Mouse (Mus musculus): ENCODE data around the gene Cgn.
"Not testable (repeated sequence)": the region's sequence is repeated elsewhere in the genome, so short reads cannot be mapped to it uniquely, and the experiment has no call there.

DNA sequence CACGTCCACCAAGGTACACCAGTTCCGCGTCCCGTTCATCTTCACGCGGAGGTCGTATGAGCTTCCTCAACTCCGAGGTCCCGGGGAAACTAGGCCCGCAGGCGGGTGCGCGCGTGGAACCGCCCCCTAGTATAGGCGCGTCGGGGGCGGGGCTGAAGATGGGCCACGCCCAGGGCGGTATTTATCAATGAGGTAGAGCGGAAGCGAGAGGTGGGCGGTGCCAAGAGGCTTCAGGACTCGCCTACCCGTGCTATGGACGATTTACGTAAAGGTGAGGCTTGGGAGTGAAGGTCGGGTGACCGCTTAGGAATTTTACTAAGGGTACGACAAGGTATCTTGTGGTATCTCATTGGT is 28.3 kb downstream of the Cgn start:
- TF ChIP-seq CTCF, EP300 (IDR thresholded peaks at IDR 0.05; ENCODE audit: low read depth): not testable (repeated sequence)
